Mouse (Mus musculus): ENCODE results near the gene Nudt7. TPM values are rescaled to one million over a fixed set of nuclear protein-coding genes. Genes with fewer than 3 reads are reported as not detected.

Gene Nudt7
- 7.2 and 12.7 TPM in 2 replicates for total RNA-seq (2023)

DNA sequence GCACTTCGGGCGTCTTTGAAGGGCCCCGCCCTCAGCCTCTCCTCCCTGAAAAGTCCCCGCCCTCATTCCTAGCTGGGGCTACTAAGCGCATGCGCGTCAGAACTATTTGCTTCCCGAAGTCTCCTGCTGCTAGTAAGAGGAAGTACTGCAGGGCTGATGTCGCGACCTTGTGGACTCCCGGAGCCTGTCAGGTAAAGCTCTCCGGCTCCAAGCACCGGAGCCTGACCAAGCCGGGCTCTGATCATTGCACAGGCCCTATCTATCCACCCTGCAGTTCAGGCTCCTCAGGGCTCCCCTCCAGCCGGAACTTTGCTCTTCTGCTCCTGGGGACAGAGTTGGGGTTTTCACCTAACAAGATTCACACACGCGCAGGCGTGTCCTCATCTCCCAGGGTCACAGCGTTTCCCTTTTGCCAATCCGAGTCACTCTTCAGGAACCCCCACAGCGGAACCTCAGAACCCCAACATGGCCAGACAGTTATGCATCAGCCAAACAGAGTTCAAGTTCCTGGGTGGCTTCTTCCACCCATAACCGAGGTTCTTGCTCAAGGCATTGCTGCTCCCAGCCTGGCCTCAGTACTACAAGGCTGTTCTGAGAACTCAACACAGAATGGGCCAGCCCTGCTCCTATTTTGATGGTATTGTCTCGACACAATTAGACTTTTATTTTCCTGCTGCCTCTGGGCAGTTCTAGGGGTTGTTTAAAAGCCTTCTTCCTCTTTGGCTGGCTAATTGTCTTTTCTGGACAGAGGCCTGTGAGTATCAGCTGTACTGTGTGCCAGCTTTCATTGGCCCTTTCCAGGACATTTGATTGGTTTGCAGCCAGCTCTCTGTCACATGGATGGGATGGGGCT is at the start of gene Nudt7:
Gene Nudt7, plus strand, starts transcription at position 48 of the 853 bp plus-strand sequence.

Other genes starting within 250 kb of the Nudt7 start
- not detected in 2 replicates for gene Vat1l, start 72.1 kb downstream of the Nudt7 start, total RNA-seq (2023)

Measured in neutrophil, adult 65 days (primary cell).